Mouse (Mus musculus): ENCODE data around the gene Pld1. TPM values are rescaled to one million over a fixed set of nuclear protein-coding genes. Genes with fewer than 3 reads are reported as not detected.

The Pld1 gene
- polyA plus RNA-seq, 1 experiment from 2014 or later: 8.9 TPM

- peaks cover 4% of the 10 kb centered on the region; the same call in 1 of the 2 replicates for H3K4me1 ChIP-seq
- H3K4me2 ChIP-seq: no peak overlapping the region
- no peaks in the 10 kb centered on the region for H3K9me3 ChIP-seq
- H3K4me3 ChIP-seq: no peak overlapping the region
- no peak overlapping the region for H3K9ac ChIP-seq
- no peaks in the 10 kb centered on the region for H3K27me3 ChIP-seq
- H3K36me3 ChIP-seq: peaks cover 6% of the 10 kb centered on the region; the same call in 1 of the 2 replicates
- ATAC-seq (ENCODE audit: insufficient number of reproducible peaks, low FRiP score, low TSS enrichment, low read depth): no peak
- no peak overlapping the region for H3K27ac ChIP-seq
- WGBS: 96% methylated on average over 3 of the region's 3 CpGs
Observed at GRCm38 (mm10) chr3:28033898-28034297, 95.4 kb downstream of the Pld1 start.

- no peak for ATAC-seq (ENCODE audit: insufficient number of reproducible peaks, low FRiP score, low TSS enrichment, low read depth)
- no peak overlapping the region for H3K4me2 ChIP-seq
- H3K27me3 ChIP-seq: no peaks in the 10 kb centered on the region
- H3K9me3 ChIP-seq: no peaks in the 10 kb centered on the region
- no peak overlapping the region for H3K4me3 ChIP-seq
- 73% methylated on average over 5 of the region's 5 CpGs for WGBS
- H3K4me1 ChIP-seq: peaks cover 4% of the 10 kb centered on the region; the same call in 1 of the 2 replicates
- H3K36me3 ChIP-seq: peaks cover 4% of the 10 kb centered on the region; the same call in 1 of the 2 replicates
- H3K27ac ChIP-seq: no peak overlapping the region
- H3K9ac ChIP-seq: no peak overlapping the region
Observed at GRCm38 (mm10) chr3:28034707-28035333, 96.3 kb downstream of the Pld1 start.

- no peak for ATAC-seq (ENCODE audit: insufficient number of reproducible peaks, low FRiP score, low TSS enrichment, low read depth)
Observed at GRCm38 (mm10) chr3:28037320-28037932, 98.9 kb downstream of the Pld1 start.

GRCm38 (mm10) chr3:28038106-28038505, 99.6 kb downstream of the Pld1 start:
- no peaks in the 10 kb centered on the region for H3K27me3 ChIP-seq
- peaks cover 4% of the 10 kb centered on the region; the same call in 1 of the 2 replicates for H3K4me1 ChIP-seq
- H3K9ac ChIP-seq: no peak overlapping the region
- H3K9me3 ChIP-seq: no peaks in the 10 kb centered on the region
- H3K36me3 ChIP-seq: peaks cover 13% of the 10 kb centered on the region
- H3K4me2 ChIP-seq: no peak overlapping the region
- WGBS: 39% methylated on average over 2 of the region's 2 CpGs
- no peak overlapping the region for H3K4me3 ChIP-seq
- no peak for ATAC-seq (ENCODE audit: insufficient number of reproducible peaks, low FRiP score, low TSS enrichment, low read depth)
- H3K27ac ChIP-seq: no peak overlapping the region

More at GRCm38 (mm10) chr3:28037320-28037932, 98.9 kb downstream of the Pld1 start:
- Histone ChIP-seq H3K9me3 (no peaks in the 10 kb centered on the region), H3K4me2 (no peak overlapping the region), H3K27ac (no peak overlapping the region), H3K9ac (no peak overlapping the region), H3K4me1 (peaks cover 4% of the 10 kb centered on the region; the same call in 1 of the 2 replicates), H3K36me3 (peaks cover 13% of the 10 kb centered on the region), H3K27me3 (no peaks in the 10 kb centered on the region), H3K4me3 (no peak overlapping the region)
- 38% methylated on average over 8 of the region's 8 CpGs for WGBS

GRCm38 (mm10) chr3:28039760-28040159, 101.3 kb downstream of the Pld1 start:
- ATAC-seq (ENCODE audit: insufficient number of reproducible peaks, low FRiP score, low TSS enrichment, low read depth): no peak
- 28% methylated on average over 1 of the region's 1 CpGs for WGBS
- Histone ChIP-seq H3K4me3 (no peak overlapping the region), H3K9ac (no peak overlapping the region), H3K27ac (no peak overlapping the region), H3K36me3 (peaks cover 9% of the 10 kb centered on the region; the same call in 1 of the 2 replicates), H3K4me1 (peaks cover 4% of the 10 kb centered on the region; the same call in 1 of the 2 replicates), H3K27me3 (no peaks in the 10 kb centered on the region), H3K4me2 (no peak overlapping the region), H3K9me3 (no peaks in the 10 kb centered on the region)

GRCm38 (mm10) chr3:28041236-28041635, 102.7 kb downstream of the Pld1 start:
- WGBS: 89% methylated on average over 8 of the region's 8 CpGs
- Histone ChIP-seq H3K36me3 (peaks cover 9% of the 10 kb centered on the region; the same call in 1 of the 2 replicates), H3K4me3 (no peak overlapping the region), H3K27ac (no peak overlapping the region), H3K4me1 (peaks cover 4% of the 10 kb centered on the region; the same call in 1 of the 2 replicates), H3K9me3 (no peaks in the 10 kb centered on the region), H3K9ac (no peak overlapping the region), H3K4me2 (no peak overlapping the region), H3K27me3 (no peaks in the 10 kb centered on the region)
- ATAC-seq (ENCODE audit: insufficient number of reproducible peaks, low FRiP score, low TSS enrichment, low read depth): no peak

GRCm38 (mm10) chr3:28042366-28042765, 103.9 kb downstream of the Pld1 start:
- whole genome bisulfite sequencing: 91% methylated on average over 4 of the region's 4 CpGs
- no peak overlapping the region for H3K27ac ChIP-seq

GRCm38 (mm10) chr3:28047599-28047998, 109.1 kb downstream of the Pld1 start:
- Histone ChIP-seq H3K4me3 (no peak overlapping the region), H3K27me3 (no peaks in the 10 kb centered on the region), H3K4me2 (no peak overlapping the region), H3K4me1 (no peaks in the 10 kb centered on the region), H3K27ac (no peak overlapping the region), H3K9me3 (no peaks in the 10 kb centered on the region), H3K36me3 (no peaks in the 10 kb centered on the region), H3K9ac (no peak overlapping the region)
- ATAC-seq (ENCODE audit: insufficient number of reproducible peaks, low FRiP score, low TSS enrichment, low read depth): no peak
- WGBS: 79% methylated on average over 5 of the region's 5 CpGs

More at GRCm38 (mm10) chr3:28042366-28042765, 103.9 kb downstream of the Pld1 start:
- Histone ChIP-seq H3K4me2 (no peak overlapping the region), H3K9me3 (no peaks in the 10 kb centered on the region), H3K4me1 (peaks cover 2% of the 10 kb centered on the region; the same call in 1 of the 2 replicates), H3K27me3 (no peaks in the 10 kb centered on the region), H3K36me3 (peaks cover 9% of the 10 kb centered on the region; the same call in 1 of the 2 replicates), H3K9ac (no peak overlapping the region), H3K4me3 (no peak overlapping the region)
- ATAC-seq (ENCODE audit: insufficient number of reproducible peaks, low FRiP score, low TSS enrichment, low read depth): no peak

GRCm38 (mm10) chr3:28049526-28049925, 111.0 kb downstream of the Pld1 start:
- no peaks in the 10 kb centered on the region for H3K4me1 ChIP-seq
- no peak overlapping the region for H3K4me2 ChIP-seq
- H3K9me3 ChIP-seq: no peaks in the 10 kb centered on the region
- 83% methylated on average over 2 of the region's 2 CpGs for WGBS
- no peak overlapping the region for H3K9ac ChIP-seq
- no peaks in the 10 kb centered on the region for H3K36me3 ChIP-seq
- ATAC-seq (ENCODE audit: insufficient number of reproducible peaks, low FRiP score, low TSS enrichment, low read depth): no peak
- H3K4me3 ChIP-seq: no peak overlapping the region
- no peak overlapping the region for H3K27ac ChIP-seq
- no peaks in the 10 kb centered on the region for H3K27me3 ChIP-seq

- no peak for ATAC-seq (ENCODE audit: insufficient number of reproducible peaks, low FRiP score, low TSS enrichment, low read depth)
- Histone ChIP-seq H3K36me3 (no peaks in the 10 kb centered on the region), H3K4me2 (no peak overlapping the region), H3K9ac (no peak overlapping the region), H3K27me3 (no peaks in the 10 kb centered on the region), H3K27ac (no peak overlapping the region), H3K9me3 (no peaks in the 10 kb centered on the region), H3K4me1 (no peaks in the 10 kb centered on the region), H3K4me3 (no peak overlapping the region)
- 76% methylated on average over 4 of the region's 4 CpGs for WGBS
Observed at GRCm38 (mm10) chr3:28053076-28053475, 114.6 kb downstream of the Pld1 start.

GRCm38 (mm10) chr3:28060713-28061112, 122.2 kb downstream of the Pld1 start:
- no peak overlapping the region for H3K4me3 ChIP-seq
- no peak overlapping the region for H3K4me2 ChIP-seq
- no peaks in the 10 kb centered on the region for H3K4me1 ChIP-seq
- H3K9me3 ChIP-seq: no peaks in the 10 kb centered on the region
- H3K9ac ChIP-seq: no peak overlapping the region
- 0 out of 2 replicates have a peak, but pooled peaks cover 7% of the 10 kb centered on the region for H3K36me3 ChIP-seq
- H3K27me3 ChIP-seq: no peaks in the 10 kb centered on the region
- WGBS: 64% methylated on average over 4 of the region's 4 CpGs
- no peak for ATAC-seq (ENCODE audit: insufficient number of reproducible peaks, low FRiP score, low TSS enrichment, low read depth)
- H3K27ac ChIP-seq: no peak overlapping the region

- Histone ChIP-seq H3K4me2 (no peak overlapping the region), H3K9ac (no peak overlapping the region), H3K27me3 (no peaks in the 10 kb centered on the region), H3K4me3 (no peak overlapping the region), H3K9me3 (no peaks in the 10 kb centered on the region), H3K36me3 (0 out of 2 replicates have a peak, but pooled peaks cover 7% of the 10 kb centered on the region), H3K4me1 (no peaks in the 10 kb centered on the region), H3K27ac (no peak overlapping the region)
- ATAC-seq (ENCODE audit: insufficient number of reproducible peaks, low FRiP score, low TSS enrichment, low read depth): no peak
Observed at GRCm38 (mm10) chr3:28061155-28061554, 122.7 kb downstream of the Pld1 start.

Data from limb, embryonic 15.5 days (tissue).